Mouse (Mus musculus) stomach, postnatal 0 days (tissue): Measurements from ENCODE around the gene Limd1.

Experiments used
- CTCF ChIP-seq: IDR thresholded peaks from 2 replicates; pipeline ENCODE4 v1.5.1; 2016; ENCODE audit warnings: antibody characterized with exemption, low read depth, mild to moderate bottlenecking, moderate library complexity
- EP300 ChIP-seq: optimal IDR thresholded peaks from 2 replicates; pipeline ENCODE3; 2016; ENCODE audit warnings: antibody characterized with exemption

GRCm38 (mm10) chr9:123526502-123526901, 48.0 kb downstream of the Limd1 start:
- TF ChIP-seq EP300, result no peak
- no peak for TF ChIP-seq CTCF
